Mouse (Mus musculus) adrenal gland, postnatal 14 days (tissue): Measurements from ENCODE around the gene Atg16l2. TPM values are rescaled to one million over a fixed set of nuclear protein-coding genes. Genes with fewer than 3 reads are reported as not detected.

Experiments used
- DNase-seq: peaks from one replicate; pipeline ENCODE4 v3.0.0; 2021; ENCODE audit warnings: mixed read lengths
- total RNA-seq: library from RNA; stranded (reverse); gene quantifications from 2 replicates; pipeline ENCODE4 v1.2.3, GENCODE M21; 2021

Gene Atg16l2
- total RNA-seq, 1 experiment from 2014 or later, result 16.6 TPM

DNA sequence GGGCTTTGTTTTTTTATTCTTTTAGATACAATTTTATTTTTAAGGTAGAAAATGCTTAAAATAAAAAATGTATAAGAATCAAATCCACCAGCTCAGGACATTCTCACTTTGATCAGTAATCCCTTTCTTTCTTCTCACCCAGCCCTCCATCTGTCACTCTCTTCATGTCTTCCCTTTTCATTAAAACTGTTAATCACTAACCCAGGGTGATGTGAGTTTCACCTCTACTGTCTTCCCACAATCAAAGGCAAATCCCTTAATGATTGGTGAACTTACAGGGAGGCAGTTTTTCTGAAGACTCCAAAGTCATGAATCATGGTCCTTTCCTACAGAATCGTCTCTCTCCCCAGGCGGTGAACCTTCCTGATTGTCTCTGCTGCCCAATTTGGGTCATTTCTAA lies 85.3 kb downstream of the Atg16l2 start:
- DNase-seq, result no peak

DNA sequence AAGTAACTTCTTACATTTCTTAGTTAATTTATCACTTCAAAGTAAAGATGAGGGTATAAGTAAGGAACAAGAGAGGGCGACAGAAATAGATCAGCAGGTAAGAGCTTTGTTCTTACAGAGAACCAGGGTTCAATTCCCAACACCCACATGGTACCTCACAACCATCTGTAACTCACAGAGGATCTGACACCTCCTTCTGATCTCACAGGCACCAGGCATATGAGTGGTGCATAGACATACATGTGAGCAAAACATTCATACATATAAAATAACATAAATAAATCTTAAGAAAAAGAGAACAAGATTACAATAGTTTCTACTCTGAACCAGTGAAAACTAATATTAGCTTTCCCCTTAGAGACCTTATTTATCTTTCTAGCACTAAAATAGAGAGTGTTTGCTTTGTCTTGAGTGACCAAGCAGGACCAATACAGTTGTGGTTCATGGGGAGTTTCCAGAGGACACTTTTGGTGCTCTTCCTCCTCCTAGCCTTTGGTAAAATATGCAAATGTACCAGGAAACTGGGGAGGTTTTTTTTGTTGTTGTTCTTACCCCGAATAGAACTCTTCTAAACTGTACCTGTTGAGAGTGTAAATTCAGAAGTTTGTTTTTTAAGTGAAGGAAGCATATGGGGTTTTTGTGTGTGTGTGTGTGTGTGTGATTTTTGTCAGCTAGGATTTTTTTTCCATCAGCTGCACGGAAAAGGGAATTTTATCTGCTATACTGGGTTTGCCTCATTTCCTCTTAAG lies 88.4 kb downstream of the Atg16l2 start:
- no peak for DNase-seq

Other genes with a start within 250 kb of the Atg16l2 start
- 21.6 and 31.8 TPM in 2 replicates for gene Fchsd2, start 209.4 kb downstream of the Atg16l2 start, total RNA-seq
- 20.2 and 77.9 TPM in 2 replicates for gene Stard10, start 14.8 kb upstream of the Atg16l2 start, total RNA-seq
- gene Arap1, start 45.8 kb upstream of the Atg16l2 start, total RNA-seq, result 39.7 and 55.7 TPM in 2 replicates
- not detected in 2 replicates for gene Gm45837, start 108.6 kb upstream of the Atg16l2 start, total RNA-seq
- 132 and 141 TPM in 2 replicates for gene Pde2a, start 119.4 kb upstream of the Atg16l2 start, total RNA-seq